Mouse (Mus musculus) frontal cortex, adult 2 months (tissue): ENCODE data around the gene Tmed5. TPM values are rescaled to one million over a fixed set of nuclear protein-coding genes. Genes with fewer than 3 reads are reported as not detected.

Experiments
- DNase-seq, 2 experiments: peaks; one replicate each; pipeline ENCODE4 v3.0.0; 2022; ENCODE audit warnings: low spot score in 1 of 2; ENCODE audit errors: extremely low spot score in 1 of 2
- polyA plus RNA-seq: library from polyadenylated mRNA; depleted of rRNA; stranded (reverse); fragments of >200 nt; gene quantifications from 2 replicates; pipeline ENCODE4 v1.2.3, GENCODE M21; 2012; rRNA removed

Tmed5 gene
- polyA plus RNA-seq, 1 experiment, result 20.6 TPM

- no peak for DNase-seq
Measured at GRCm38 (mm10) chr5:108060413-108060812, 72.0 kb downstream of the Tmed5 start.

Other genes starting within 250 kb of the Tmed5 start
- 92.1 and 106 TPM in 2 replicates for gene Rpl5, start 232.1 kb downstream of the Tmed5 start, polyA plus RNA-seq
- gene Fam69a, start 145.5 kb downstream of the Tmed5 start, polyA plus RNA-seq, result 16.8 and 17.9 TPM in 2 replicates
- 51.5 and 62.8 TPM in 2 replicates for gene Mtf2, start 66.9 kb downstream of the Tmed5 start, polyA plus RNA-seq
- 0.59 and 0.74 TPM in 2 replicates for gene Ccdc18, start 255 bp upstream of the Tmed5 start, polyA plus RNA-seq
- 29.3 and 31.8 TPM in 2 replicates for gene Dr1, start 136.3 kb upstream of the Tmed5 start, polyA plus RNA-seq
- 8.4 and 8.8 TPM in 2 replicates for gene Pigg, start 180.0 kb upstream of the Tmed5 start, polyA plus RNA-seq
- 44.5 and 52.1 TPM in 2 replicates for gene Gm42517, start 235.3 kb upstream of the Tmed5 start, polyA plus RNA-seq